Mouse (Mus musculus) bone marrow macrophage, adult 2 months (primary cell): ENCODE data around the gene Gm20388.

ENCODE experiments used
- CTCF ChIP-seq: IDR thresholded peaks from 2 replicates; pipeline ENCODE4 v1.5.1; 2012; ENCODE audit warnings: low read depth, mild to moderate bottlenecking, low read length, moderate library complexity
- POLR2A ChIP-seq: IDR thresholded peaks from 2 replicates; pipeline ENCODE4 v1.6.1; 2012; ENCODE audit warnings: mild to moderate bottlenecking, low read depth, low read length, borderline replicate concordance

- TF ChIP-seq POLR2A (no peak), CTCF (no peak)
Observed at GRCm38 (mm10) chr8:123767874-123768273, 3857.2 kb downstream of the Gm20388 start.
